Mouse (Mus musculus) bone marrow macrophage, adult 2 months (primary cell): ENCODE measurements around the gene Qk. TPM values are rescaled to one million over a fixed set of nuclear protein-coding genes. Genes with fewer than 3 reads are reported as not detected.

Experiments
- H3K27ac ChIP-seq: 2 replicates; pipeline ENCODE4 v1.5.1; 2012; ENCODE audit warnings: low read depth, low read length; ENCODE audit not compliant: insufficient read depth
- H3K4me1 ChIP-seq: 2 replicates; pipeline ENCODE4 v1.6.1; 2012; ENCODE audit warnings: low read length; ENCODE audit not compliant: control insufficient read depth, insufficient read depth
- H3K4me3 ChIP-seq: 2 replicates; pipeline ENCODE4 v1.5.1; 2012; ENCODE audit warnings: mild to moderate bottlenecking, low read length, moderate library complexity; ENCODE audit not compliant: insufficient read depth
- CTCF ChIP-seq: IDR thresholded peaks from 2 replicates; pipeline ENCODE4 v1.5.1; 2012; ENCODE audit warnings: low read depth, mild to moderate bottlenecking, low read length, moderate library complexity
- POLR2A ChIP-seq: IDR thresholded peaks from 2 replicates; pipeline ENCODE4 v1.6.1; 2012; ENCODE audit warnings: mild to moderate bottlenecking, low read depth, low read length, borderline replicate concordance
- polyA plus RNA-seq: library from polyadenylated mRNA; stranded (reverse); fragments of >200 nt; gene quantifications from 2 replicates; pipeline ENCODE4 v1.2.4, GENCODE M21; 2012; ENCODE audit not compliant: missing spikeins, insufficient read depth, insufficient read length

Gene Qk
- polyA plus RNA-seq, 1 experiment, result 255 TPM

DNA sequence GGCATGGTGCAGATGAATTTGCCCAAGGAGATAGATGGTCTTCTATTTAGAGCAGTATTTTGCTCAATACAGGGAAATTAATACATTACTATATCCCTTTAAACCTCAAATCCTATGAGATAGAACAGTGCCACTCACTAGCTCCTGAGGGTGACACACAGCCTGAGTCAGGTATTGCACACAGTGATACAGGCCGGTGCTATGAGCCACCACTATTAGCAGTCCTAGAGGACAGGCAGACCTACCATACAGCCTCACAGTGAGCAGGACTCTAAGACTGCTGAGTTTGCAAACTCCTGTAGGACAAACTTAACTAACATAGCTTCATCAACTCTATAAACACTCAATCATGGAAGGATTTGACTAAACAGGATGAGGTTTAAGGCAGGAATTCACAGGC is 51.2 kb downstream of the Qk start:
- H3K4me1 ChIP-seq, result no peaks in the 10 kb centered on the region
- no peak overlapping the region for H3K27ac ChIP-seq
- TF ChIP-seq CTCF (no peak), POLR2A (no peak)
- H3K4me3 ChIP-seq, result no peak overlapping the region

DNA sequence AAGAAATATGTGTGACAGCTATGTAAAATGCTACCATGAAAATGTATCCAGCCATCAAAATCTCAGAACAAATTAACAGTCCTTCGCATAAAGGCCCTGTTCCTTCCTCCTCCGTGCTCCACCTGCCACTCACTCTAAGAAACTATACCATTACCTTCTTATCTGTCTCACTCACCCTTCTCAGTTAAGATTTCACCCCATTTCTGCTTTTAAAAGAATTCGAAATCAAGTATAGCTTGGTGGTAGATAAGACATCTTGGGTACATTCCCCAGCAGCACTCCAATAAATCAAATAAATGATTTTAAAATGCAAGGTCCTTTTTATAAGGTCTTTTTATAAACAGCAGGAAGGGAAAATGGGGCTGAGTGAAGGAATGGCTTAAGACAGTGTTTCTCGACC is 53.4 kb downstream of the Qk start:
- no peak for TF ChIP-seq POLR2A
- no peak for TF ChIP-seq CTCF
- Histone ChIP-seq H3K4me3 (no peak overlapping the region), H3K4me1 (no peaks in the 10 kb centered on the region), H3K27ac (no peak overlapping the region)

DNA sequence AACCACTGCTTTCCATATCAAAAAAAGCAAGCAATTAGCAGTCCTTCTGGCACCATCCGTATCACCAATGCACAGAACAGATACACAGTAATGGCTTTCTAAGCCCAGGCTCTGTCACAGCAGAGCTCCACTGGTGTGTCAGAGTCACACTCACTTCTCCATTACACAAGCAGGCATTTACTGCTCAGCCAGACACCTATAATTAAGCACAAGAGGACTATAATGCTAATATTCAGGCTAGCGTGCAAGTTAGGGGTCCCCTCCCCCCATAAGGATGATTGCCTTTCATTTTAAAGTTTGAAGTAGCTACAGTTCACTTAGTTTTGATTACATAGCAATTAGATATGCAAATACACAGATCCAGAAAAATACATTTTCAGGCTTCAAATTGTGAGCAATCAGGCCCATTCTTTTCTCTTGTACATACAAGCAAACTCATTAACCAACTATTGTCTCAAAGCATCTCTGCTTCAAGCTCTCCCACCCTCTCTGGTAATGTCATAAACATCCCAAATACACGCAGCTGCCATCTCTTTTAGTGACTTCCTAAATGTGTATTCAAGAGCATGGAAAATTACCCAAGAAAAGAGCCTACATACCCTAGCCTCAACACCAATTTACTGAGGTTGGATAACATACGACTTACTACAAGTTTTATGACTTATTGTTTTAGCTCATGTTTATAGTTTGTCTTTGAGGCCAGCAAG is 68.2 kb downstream of the Qk start:
- TF ChIP-seq CTCF (no peak), POLR2A (no peak)
- H3K4me1 ChIP-seq, result 0 out of 2 replicates have a peak, but pooled peaks cover 2% of the 10 kb centered on the region
- no peak overlapping the region for H3K27ac ChIP-seq
- no peak overlapping the region for H3K4me3 ChIP-seq

DNA sequence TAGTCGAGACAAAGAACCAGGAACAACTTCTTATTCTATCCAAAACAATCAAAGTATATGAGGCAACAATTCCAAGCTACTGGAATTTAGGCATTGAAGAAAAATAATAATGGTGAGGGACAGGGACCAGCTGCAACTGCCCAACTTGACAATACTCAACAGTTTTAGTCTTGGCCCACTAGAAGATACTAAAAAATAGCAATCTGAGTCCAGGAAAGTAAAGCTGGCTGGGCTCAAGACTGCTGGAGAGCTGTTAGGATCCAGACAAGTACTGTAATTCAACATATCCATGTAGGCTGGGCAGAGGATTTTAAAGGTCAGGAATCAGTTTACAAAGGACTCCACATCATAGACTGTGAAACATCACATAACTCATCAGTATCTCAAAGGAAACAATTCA is 79.6 kb downstream of the Qk start:
- Histone ChIP-seq H3K4me3 (no peak overlapping the region), H3K27ac (no peak overlapping the region), H3K4me1 (no peaks in the 10 kb centered on the region)
- TF ChIP-seq CTCF (no peak), POLR2A (no peak)

DNA sequence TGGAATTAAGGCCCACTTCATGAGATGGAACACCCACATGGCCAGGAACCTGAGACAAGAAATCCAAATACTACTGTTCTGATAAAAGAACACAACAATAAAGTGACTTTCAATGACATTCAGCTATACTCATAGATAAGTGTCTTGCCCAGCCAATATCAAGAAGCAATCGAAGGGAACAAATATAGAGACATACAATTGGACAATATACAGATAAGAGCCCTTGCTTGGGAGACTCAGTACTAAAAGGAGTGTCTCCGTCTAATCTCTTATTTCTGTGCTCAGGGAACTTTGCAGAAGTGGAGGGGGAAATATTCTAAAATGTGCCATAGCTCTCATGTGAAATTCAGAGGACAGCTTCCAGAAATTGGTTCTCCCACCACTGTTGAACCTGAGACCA is 83.1 kb downstream of the Qk start:
- peaks cover 7% of the 10 kb centered on the region; the same call in 1 of the 2 replicates for H3K4me1 ChIP-seq
- H3K27ac ChIP-seq, result no peak overlapping the region
- TF ChIP-seq POLR2A, result no peak
- TF ChIP-seq CTCF, result no peak
- no peak overlapping the region for H3K4me3 ChIP-seq

DNA sequence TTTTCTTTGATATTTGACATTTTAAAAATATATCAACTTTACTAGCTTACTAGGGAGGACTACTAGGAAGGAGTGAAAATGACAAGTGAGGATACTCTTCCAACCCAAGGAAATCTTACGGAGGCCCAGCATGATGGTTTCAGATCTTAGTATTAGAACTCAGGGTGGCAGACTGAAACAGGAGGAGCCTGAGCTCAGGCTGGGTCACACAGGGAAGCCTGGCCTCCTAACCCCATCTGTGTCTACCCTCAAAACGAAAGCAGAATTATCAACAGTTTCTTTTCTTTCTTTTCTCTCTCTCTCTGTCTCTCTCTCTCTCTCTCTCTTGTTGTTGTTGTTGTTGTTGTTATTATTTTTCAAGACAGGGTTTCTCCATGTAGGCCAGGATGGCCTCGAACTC is 87.2 kb downstream of the Qk start:
- Histone ChIP-seq H3K27ac (no peak overlapping the region), H3K4me3 (no peak overlapping the region), H3K4me1 (peaks cover 10% of the 10 kb centered on the region)
- no peak for TF ChIP-seq CTCF
- no peak for TF ChIP-seq POLR2A

DNA sequence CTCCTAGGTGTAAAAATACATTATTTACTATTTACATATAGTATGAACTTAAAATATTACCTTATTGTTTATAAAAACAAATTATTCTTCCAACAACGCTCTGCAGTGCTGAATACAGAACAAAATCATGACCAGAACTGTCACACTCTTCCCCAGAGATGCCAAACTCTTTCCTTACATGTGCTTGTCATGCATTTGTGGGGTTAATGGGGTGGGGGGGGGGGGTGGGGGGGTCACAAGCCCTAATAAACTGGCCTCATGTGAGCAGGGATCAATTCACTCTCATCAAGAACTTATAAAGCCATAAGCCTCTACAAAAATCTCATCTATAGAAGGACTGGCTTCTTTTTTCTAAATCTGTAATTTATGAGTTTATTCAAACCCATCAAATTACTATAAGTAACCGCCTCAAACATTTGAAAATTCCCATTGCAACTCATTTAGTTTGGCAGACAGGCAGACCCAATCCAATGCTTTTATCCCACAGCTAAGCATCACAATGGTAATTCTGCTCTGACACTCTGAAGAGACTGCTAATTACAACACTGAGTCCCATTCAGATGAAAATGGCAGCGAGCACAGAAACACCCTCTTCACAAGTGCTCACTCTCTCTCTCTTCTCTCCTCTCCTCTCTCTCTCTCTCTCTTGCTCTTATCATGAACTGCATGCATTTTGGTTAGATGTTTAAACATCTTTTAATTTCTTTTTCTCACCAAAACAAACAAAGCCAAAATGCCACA is 91.7 kb downstream of the Qk start:
- no peak overlapping the region for H3K4me3 ChIP-seq
- no peak for TF ChIP-seq POLR2A
- no peak for TF ChIP-seq CTCF
- peaks cover 16% of the 10 kb centered on the region for H3K4me1 ChIP-seq
- H3K27ac ChIP-seq, result no peak overlapping the region

DNA sequence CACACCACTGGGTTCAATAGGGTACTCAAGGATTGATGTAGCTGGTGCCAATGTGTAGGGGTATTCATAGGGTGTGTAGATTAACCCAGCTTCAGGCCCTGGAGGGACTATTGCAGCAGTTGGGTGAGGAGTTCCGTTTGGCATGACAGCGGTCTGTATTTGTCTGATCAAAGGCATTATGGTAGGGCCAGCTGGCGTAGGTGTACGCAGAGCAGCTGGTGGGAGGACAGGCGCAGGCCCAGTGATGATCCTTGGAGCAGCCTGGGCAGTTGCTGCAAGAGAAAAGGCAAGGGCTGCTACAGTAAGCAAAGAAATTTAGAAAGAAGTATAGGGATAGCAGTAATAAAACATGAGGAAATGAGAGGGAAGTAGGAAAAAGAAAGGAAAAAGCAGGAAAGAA is 103.5 kb downstream of the Qk start:
- no peak overlapping the region for H3K4me3 ChIP-seq
- no peaks in the 10 kb centered on the region for H3K4me1 ChIP-seq
- no peak overlapping the region for H3K27ac ChIP-seq
- TF ChIP-seq CTCF (no peak), POLR2A (no peak)

DNA sequence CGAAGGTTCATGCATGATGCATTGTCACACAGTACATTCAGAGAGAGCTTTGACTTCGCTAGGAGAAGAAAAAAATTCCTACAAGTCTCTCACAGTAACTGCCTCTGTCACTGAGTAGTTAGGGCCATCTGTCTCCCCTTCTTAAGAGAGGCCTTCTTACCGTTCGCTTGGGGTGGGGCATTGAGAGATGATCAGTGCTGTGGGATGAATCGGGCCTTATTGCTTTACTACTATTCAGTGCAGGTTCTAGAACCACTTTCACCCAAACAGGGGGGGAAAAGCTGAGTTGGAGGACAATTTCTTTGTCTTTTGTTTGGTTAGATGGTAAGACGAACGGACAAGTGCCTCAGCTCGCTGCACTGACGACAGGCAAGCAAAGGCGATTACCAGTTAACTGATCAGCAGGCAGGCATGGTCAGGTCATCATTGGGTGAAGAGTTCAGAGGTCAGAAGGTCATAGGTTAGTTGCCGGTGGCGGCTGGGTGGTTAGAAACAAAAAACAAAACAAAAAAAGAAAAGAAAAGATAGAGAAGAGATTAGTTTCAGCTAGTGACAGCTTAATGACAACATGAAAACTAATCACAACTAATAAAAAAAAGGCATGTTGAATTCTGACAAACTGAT is 110.4 kb downstream of the Qk start:
- H3K27ac ChIP-seq, result no peak overlapping the region
- no peaks in the 10 kb centered on the region for H3K4me1 ChIP-seq
- H3K4me3 ChIP-seq, result no peak overlapping the region
- TF ChIP-seq CTCF (no peak), POLR2A (no peak)

DNA sequence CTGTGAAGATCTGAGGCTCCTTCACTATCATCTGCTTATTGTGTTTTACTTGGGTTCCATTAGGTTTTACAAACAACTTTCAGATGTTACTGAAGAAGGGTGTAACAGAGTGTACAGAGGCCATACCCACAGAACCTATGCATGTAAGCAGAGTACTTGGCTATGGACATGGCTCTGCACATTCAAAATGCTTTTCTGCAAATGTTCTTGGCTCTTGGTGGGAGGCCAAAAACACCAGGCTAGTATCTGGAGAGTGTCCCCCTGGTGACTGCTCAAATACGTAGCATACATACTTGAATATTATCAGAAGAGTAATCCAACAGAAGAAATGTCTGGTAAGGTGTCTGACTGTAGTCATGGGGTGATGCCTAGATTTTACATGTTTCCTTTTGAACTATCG is 121.0 kb downstream of the Qk start:
- H3K4me3 ChIP-seq, result no peak overlapping the region
- TF ChIP-seq CTCF (no peak), POLR2A (no peak)
- H3K4me1 ChIP-seq, result no peaks in the 10 kb centered on the region
- H3K27ac ChIP-seq, result no peak overlapping the region

DNA sequence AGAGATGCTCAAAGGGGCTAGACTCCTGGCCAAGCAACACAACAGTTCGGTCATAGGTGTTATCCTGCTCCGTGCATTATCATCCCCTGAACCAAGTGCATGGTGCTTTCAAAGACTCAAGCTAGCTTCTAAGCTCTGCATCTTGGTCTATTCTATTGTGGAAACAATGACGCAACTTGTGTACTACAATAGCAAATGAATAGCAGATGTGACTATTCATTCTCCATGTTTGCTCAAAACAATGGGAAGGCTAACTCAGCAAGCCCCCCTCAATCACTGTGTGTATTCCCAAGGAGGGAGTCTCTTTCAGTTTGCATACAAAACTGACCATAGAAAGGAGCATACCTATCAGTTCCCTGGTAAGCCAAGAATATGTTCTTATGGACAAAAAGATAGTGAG is 121.4 kb downstream of the Qk start:
- H3K4me3 ChIP-seq, result no peak overlapping the region
- TF ChIP-seq POLR2A (no peak), CTCF (no peak)
- no peaks in the 10 kb centered on the region for H3K4me1 ChIP-seq
- H3K27ac ChIP-seq, result no peak overlapping the region
